Mouse (Mus musculus) forebrain, embryonic 15.5 days (tissue): ENCODE measurements around the gene AI597479. TPM values are rescaled to one million over a fixed set of nuclear protein-coding genes. Genes with fewer than 3 reads are reported as not detected.

ENCODE experiments used
- ATAC-seq: fragments of 200-750 bp; cut with Nextera tagmentation; replicated peaks from 2 replicates; pipeline ENCODE4 v1.8.0; 2017; ENCODE audit warnings: mild to moderate bottlenecking, moderate TSS enrichment, moderate library complexity
- H3K27ac ChIP-seq: fragments of 300-500 bp; sonication (generic); replicated peaks from 2 replicates; pipeline ENCODE4 v1.5.1; 2015; ENCODE audit warnings: mild to moderate bottlenecking, inconsistent platforms
- H3K27me3 ChIP-seq: fragments of 300-500 bp; sonication (generic); 2 replicates; pipeline ENCODE4 v1.6.1; 2015; ENCODE audit warnings: inconsistent platforms
- H3K36me3 ChIP-seq: fragments of 300-500 bp; sonication (generic); 2 replicates; pipeline ENCODE4 v1.6.1; 2015; ENCODE audit warnings: mild to moderate bottlenecking, inconsistent platforms
- H3K4me1 ChIP-seq: fragments of 300-500 bp; sonication (generic); 2 replicates; pipeline ENCODE4 v1.6.1; 2015; ENCODE audit warnings: inconsistent platforms
- H3K4me2 ChIP-seq: fragments of 300-500 bp; sonication (generic); replicated peaks from 2 replicates; pipeline ENCODE4 v1.6.1; 2015; ENCODE audit warnings: mild to moderate bottlenecking, inconsistent platforms
- H3K4me3 ChIP-seq: fragments of 300-500 bp; sonication (generic); 2 replicates; pipeline ENCODE4 v1.5.1; 2015; ENCODE audit warnings: mild to moderate bottlenecking, inconsistent platforms
- H3K9ac ChIP-seq: fragments of 300-500 bp; sonication (generic); replicated peaks from 2 replicates; pipeline ENCODE4 v1.6.1; 2015; ENCODE audit warnings: mild to moderate bottlenecking, inconsistent platforms
- H3K9me3 ChIP-seq: fragments of 300-500 bp; sonication (generic); 2 replicates; pipeline ENCODE4 v1.6.1; 2016; ENCODE audit warnings: inconsistent platforms
- WGBS: fragments of 180-500 bp; shearing (Covaris S2); methylation state at CpG from one replicate; pipeline ENCODE4 v1.1.7; 2015; ENCODE audit warnings: mixed read lengths; 5-methylcytosine and 5-hydroxymethylcytosine counted together
- polyA plus RNA-seq: library from polyadenylated mRNA; unstranded; fragments of >200 nt; fragmentation: Nextera tagmentation; extraction: Ambion mirVana; gene quantifications from 2 replicates; pipeline ENCODE4 v1.2.1, GENCODE M21; 2015

AI597479 gene
- polyA plus RNA-seq = 47.8 and 53.5 TPM in 2 replicates

DNA sequence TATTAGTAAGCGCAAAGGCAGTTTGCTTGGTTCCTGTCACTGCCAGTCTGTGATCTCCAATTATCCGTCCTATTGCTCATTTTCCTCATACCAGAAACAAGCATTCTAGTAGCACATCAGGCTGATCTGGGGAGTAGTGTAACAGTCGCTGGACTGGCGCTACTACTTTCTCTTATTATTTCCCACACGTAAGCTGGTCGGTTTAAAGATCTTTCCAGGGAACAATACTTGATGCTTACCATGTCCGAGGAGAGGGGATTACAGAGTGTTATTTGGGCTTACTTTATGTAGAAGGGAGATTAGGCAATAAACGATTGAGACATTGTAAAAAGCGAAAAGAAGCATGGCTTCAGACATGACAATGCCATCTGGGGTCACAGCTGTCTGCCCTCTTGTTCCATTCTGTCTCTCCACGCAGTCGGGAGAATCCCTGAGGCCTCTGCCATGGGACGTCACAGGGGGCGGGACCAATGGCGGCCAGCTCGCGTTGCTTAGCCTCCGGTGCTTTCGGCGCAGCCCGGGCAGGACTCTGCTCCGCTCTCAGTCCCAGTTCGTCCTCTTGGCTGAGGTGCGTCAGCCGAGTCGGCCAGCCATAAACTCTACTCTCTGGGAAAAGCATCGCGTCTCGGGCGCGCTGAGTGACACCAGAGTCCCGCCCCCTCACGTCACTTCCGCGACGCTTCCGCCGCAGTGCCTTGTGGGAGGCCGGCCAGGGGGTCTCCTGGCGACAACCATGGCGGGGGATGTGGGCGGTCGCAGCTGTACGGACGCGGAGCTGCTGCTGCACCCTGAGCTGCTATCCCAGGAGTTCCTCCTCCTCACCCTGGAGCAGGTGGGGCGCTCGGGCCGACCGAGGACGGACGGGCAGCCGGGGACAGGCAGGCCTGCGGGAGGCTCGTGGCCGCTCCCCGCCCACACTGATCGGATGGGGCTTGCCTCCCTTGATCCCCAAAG lies at the start of gene AI597479, which contains the start of gene Tgfbrap1:
AI597479 (plus strand) TSS at position 680 of the 954 bp plus-strand sequence.
Tgfbrap1 (minus strand) TSS at position 607 of the 954 bp plus-strand sequence.
- Histone ChIP-seq H3K9ac (peak within 1 kb of the TSS; percentile 90), H3K4me2 (peak within 1 kb of the TSS; percentile 73), H3K4me3 (peak within 1 kb of the TSS; percentile 64), H3K4me1 (peaks cover 31% of the 10 kb centered on the region), H3K27me3 (no peaks in the 10 kb centered on the region), H3K9me3 (no peaks in the 10 kb centered on the region), H3K27ac (peak within 1 kb of the TSS; percentile 98), H3K36me3 (peaks cover 15% of the 10 kb centered on the region)
- ATAC-seq = peak; percentile 96
- WGBS = under 1% methylated on average over 57 of the region's 57 CpGs

DNA sequence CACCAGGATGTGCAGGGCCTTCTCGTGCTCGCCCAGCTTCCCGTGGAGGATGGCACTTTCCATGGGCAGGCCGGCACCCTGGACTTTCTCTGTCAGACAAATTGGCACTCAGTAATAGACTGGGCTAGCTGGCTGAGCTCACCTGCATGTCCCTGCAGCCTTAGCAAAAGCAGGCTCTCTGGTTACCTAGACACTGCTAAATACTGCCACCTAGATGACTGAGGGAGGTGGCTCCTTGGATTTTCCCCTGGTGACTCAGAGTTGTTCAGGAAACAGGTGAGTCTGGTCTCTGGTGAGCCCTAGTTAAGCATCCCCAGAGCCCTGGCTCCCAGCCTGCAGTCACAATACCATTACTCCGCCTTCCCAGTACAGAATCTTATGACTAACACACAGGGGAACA lies 46.6 kb upstream of the AI597479 start:
- Histone ChIP-seq H3K27ac (no peak overlapping the region), H3K4me2 (no peak overlapping the region), H3K4me3 (no peak overlapping the region), H3K36me3 (peaks cover 57% of the 10 kb centered on the region), H3K4me1 (no peaks in the 10 kb centered on the region), H3K9ac (no peak overlapping the region), H3K9me3 (no peaks in the 10 kb centered on the region), H3K27me3 (no peaks in the 10 kb centered on the region)
- ATAC-seq = peak; percentile 46; the same call in 1 of the 2 replicates
- WGBS = 88% methylated on average over 5 of the region's 5 CpGs

DNA sequence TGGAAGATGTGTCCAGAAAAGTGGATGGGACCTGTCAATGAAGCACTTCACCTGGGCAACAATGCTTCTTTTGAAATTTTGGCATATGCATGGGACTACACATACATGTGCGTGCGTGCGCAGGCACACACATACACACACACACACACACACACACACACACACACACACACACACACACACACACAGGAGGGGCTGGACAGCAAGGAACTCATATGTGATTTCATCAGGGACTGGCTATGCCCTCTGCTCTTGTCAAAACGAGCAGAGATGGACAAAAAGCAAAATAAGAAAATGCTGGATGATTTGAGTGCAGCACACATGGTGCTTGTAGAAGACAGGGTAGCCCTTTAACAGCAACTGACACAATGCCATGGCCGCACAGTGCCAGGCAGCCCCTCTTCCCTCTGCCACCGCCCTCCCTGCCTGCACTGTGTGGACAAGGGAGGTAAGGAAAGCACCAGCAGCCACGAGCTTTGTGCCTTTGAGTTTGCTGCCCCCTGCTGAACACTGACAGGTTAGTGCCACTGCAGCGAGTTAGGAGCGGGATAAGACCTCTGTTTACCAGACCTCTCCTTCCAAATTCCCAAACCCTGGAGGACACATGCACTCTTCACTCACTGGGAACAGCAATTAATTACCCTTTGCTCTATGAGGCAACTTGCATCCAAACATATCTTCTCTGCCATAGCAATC lies 32.7 kb upstream of the AI597479 start:
- H3K9me3 ChIP-seq = no peaks in the 10 kb centered on the region
- no peak overlapping the region for H3K4me2 ChIP-seq
- H3K27me3 ChIP-seq = no peaks in the 10 kb centered on the region
- H3K27ac ChIP-seq = no peak overlapping the region
- H3K9ac ChIP-seq = no peak overlapping the region
- 44% methylated on average over 9 of the region's 9 CpGs for WGBS
- peaks cover 2% of the 10 kb centered on the region; the same call in 1 of the 2 replicates for H3K4me1 ChIP-seq
- no peak overlapping the region for H3K4me3 ChIP-seq
- ATAC-seq = peak; percentile 94
- peaks cover 44% of the 10 kb centered on the region; the same call in 1 of the 2 replicates for H3K36me3 ChIP-seq

DNA sequence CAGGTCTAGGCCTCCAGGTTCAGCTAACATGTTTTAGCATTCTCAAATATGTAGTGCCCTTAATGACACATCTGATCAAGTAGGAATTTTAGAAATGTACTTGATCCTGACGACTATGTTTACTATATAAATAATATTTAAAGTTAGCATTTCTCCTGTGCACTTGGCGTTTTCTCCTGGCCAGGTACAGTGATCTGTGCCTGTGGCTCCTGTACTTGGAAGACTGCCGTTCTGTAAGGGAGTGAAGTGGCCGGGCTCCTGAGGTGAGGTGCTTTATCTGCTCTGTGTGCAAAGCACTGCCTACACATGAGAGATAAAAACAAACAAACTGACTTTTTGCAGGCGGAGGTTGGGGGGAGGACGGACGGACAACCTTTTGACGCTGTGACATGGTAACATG lies 31.9 kb upstream of the AI597479 start:
- 95% methylated on average over 8 of the region's 8 CpGs for WGBS
- peaks cover 2% of the 10 kb centered on the region; the same call in 1 of the 2 replicates for H3K4me1 ChIP-seq
- no peak for ATAC-seq
- no peak overlapping the region for H3K4me3 ChIP-seq
- no peak overlapping the region for H3K9ac ChIP-seq
- H3K4me2 ChIP-seq = no peak overlapping the region
- H3K27ac ChIP-seq = no peak overlapping the region
- H3K36me3 ChIP-seq = peaks cover 39% of the 10 kb centered on the region; the same call in 1 of the 2 replicates
- no peaks in the 10 kb centered on the region for H3K27me3 ChIP-seq
- no peaks in the 10 kb centered on the region for H3K9me3 ChIP-seq

DNA sequence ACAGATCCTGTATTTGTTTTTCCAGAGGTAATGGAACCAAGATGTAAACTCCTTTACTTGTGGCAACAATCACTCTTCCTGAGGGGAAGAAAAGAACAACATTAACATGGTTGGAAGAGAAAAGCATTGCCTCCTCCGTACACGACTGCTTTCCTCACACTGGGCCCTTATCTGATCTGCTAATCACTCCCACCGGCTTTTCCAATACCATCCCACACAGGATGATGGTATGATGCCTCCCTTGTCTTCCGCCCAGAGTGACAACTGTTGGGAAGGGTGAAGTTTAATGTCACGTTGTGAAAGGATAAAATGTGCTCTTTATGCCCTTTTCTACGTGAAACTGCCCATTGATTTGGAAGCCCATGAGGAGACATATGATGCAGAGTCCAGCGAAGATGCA lies 31.0 kb upstream of the AI597479 start:
- Histone ChIP-seq H3K4me2 (no peak overlapping the region), H3K4me3 (no peak overlapping the region), H3K27ac (no peak overlapping the region), H3K36me3 (peaks cover 35% of the 10 kb centered on the region; the same call in 1 of the 2 replicates), H3K9me3 (no peaks in the 10 kb centered on the region), H3K4me1 (peaks cover 2% of the 10 kb centered on the region; the same call in 1 of the 2 replicates), H3K27me3 (no peaks in the 10 kb centered on the region), H3K9ac (no peak overlapping the region)
- 88% methylated on average over 7 of the region's 7 CpGs for WGBS
- ATAC-seq = no peak

DNA sequence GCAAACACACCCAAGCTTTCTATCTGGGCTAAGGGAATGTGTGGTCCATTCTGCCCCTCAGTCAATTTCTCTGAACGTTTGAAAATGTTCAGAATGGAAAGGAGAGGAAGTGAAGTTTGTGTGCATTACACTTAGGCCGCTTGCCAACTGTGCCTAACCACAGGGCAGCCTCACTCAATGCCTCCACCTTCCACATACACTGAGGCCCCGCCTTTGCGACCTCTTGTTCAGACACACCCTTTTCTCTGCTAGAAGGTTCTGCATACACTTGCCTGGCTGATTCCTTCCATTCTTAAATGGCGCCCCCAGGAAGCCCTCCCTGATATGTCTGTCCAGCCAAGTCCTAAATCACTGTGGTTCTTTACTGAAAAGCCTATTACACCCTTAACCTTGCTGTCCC lies 27.8 kb upstream of the AI597479 start:
- no peak overlapping the region for H3K9ac ChIP-seq
- H3K9me3 ChIP-seq = no peaks in the 10 kb centered on the region
- no peak overlapping the region for H3K4me3 ChIP-seq
- no peak overlapping the region for H3K27ac ChIP-seq
- WGBS = 87% methylated on average over 5 of the region's 5 CpGs
- ATAC-seq = no peak
- H3K27me3 ChIP-seq = no peaks in the 10 kb centered on the region
- H3K36me3 ChIP-seq = peaks cover 34% of the 10 kb centered on the region
- no peak overlapping the region for H3K4me2 ChIP-seq
- peaks cover 1% of the 10 kb centered on the region; the same call in 1 of the 2 replicates for H3K4me1 ChIP-seq

GRCm38 (mm10) chr1:43072028-43072427 lies 26.5 kb upstream of the AI597479 start:
- no peak overlapping the region for H3K27ac ChIP-seq
- H3K4me1 ChIP-seq = no peaks in the 10 kb centered on the region
- ATAC-seq = no peak; the same call in 1 of the 2 replicates
- no peaks in the 10 kb centered on the region for H3K9me3 ChIP-seq
- no peak overlapping the region for H3K4me3 ChIP-seq
- H3K36me3 ChIP-seq = peaks cover 27% of the 10 kb centered on the region
- H3K27me3 ChIP-seq = no peaks in the 10 kb centered on the region
- H3K4me2 ChIP-seq = no peak overlapping the region
- no peak overlapping the region for H3K9ac ChIP-seq
- 67% methylated on average over 8 of the region's 8 CpGs for WGBS

DNA sequence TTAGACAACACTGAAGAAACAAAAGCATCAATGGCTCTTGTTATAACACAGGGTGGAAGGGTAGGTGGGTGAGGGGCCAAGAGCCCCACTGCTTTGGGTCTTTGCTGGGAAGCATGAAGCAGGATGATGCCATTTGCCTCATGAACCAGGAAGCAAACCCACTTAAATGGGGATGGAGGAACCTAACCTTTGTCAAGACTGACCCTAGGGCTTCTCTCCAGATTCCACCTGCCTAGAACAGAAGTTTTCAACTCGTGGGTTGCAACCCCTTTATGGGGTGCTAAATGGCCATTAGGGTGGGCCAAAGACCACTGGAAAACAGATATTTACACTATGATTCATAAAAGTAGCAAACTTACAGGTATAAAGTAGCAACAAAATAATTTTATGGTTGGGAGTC lies 25.9 kb upstream of the AI597479 start:
- no peak for ATAC-seq
- no peak overlapping the region for H3K4me2 ChIP-seq
- H3K4me3 ChIP-seq = no peak overlapping the region
- H3K27me3 ChIP-seq = no peaks in the 10 kb centered on the region
- 82% methylated on average over 1 of the region's 1 CpGs for WGBS
- peaks cover 21% of the 10 kb centered on the region for H3K36me3 ChIP-seq
- H3K27ac ChIP-seq = no peak overlapping the region
- no peak overlapping the region for H3K9ac ChIP-seq
- H3K9me3 ChIP-seq = no peaks in the 10 kb centered on the region
- H3K4me1 ChIP-seq = no peaks in the 10 kb centered on the region

- Histone ChIP-seq H3K4me3 (no peak overlapping the region), H3K9ac (no peak overlapping the region), H3K4me1 (no peaks in the 10 kb centered on the region), H3K4me2 (no peak overlapping the region), H3K9me3 (no peaks in the 10 kb centered on the region), H3K27me3 (no peaks in the 10 kb centered on the region), H3K27ac (no peak overlapping the region), H3K36me3 (peaks cover 16% of the 10 kb centered on the region)
- ATAC-seq = no peak
- 89% methylated on average over 2 of the region's 2 CpGs for WGBS
Observed at GRCm38 (mm10) chr1:43074791-43075190, 23.7 kb upstream of the AI597479 start.

- Histone ChIP-seq H3K9me3 (no peaks in the 10 kb centered on the region), H3K36me3 (peaks cover 13% of the 10 kb centered on the region), H3K9ac (no peak overlapping the region), H3K4me2 (no peak overlapping the region), H3K4me1 (no peaks in the 10 kb centered on the region), H3K4me3 (no peak overlapping the region), H3K27me3 (no peaks in the 10 kb centered on the region), H3K27ac (no peak overlapping the region)
- 92% methylated on average over 2 of the region's 2 CpGs for WGBS
- no peak for ATAC-seq
Observed at GRCm38 (mm10) chr1:43078124-43078523, 20.4 kb upstream of the AI597479 start.

DNA sequence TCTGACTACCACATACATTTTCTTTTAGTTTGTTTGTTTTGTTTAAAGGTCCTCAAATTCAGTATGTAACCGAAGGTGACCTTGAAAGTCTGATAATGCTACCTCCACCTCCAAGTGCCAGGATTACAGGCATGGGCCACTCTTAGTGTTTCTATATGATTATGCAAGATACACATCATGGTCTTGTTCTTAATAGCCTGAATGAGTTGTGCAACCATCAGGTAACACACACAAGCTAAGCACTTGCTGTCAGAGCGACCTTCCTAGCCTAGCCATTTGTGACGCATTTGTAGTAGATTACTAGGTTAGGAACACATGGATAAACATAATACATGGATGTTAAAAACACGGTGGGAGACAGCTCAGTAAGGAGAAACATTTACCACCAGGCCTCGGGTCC lies 15.6 kb upstream of the AI597479 start:
- no peak overlapping the region for H3K27ac ChIP-seq
- H3K4me2 ChIP-seq = no peak overlapping the region
- H3K9ac ChIP-seq = no peak overlapping the region
- no peaks in the 10 kb centered on the region for H3K27me3 ChIP-seq
- no peaks in the 10 kb centered on the region for H3K9me3 ChIP-seq
- H3K4me3 ChIP-seq = no peak overlapping the region
- ATAC-seq = no peak
- H3K4me1 ChIP-seq = no peaks in the 10 kb centered on the region
- H3K36me3 ChIP-seq = no peaks in the 10 kb centered on the region
- WGBS = 89% methylated on average over 5 of the region's 5 CpGs

- H3K9ac ChIP-seq = no peak overlapping the region
- H3K27ac ChIP-seq = no peak overlapping the region
- 78% methylated on average over 1 of the region's 1 CpGs for WGBS
- H3K9me3 ChIP-seq = no peaks in the 10 kb centered on the region
- no peak overlapping the region for H3K4me3 ChIP-seq
- H3K4me1 ChIP-seq = peaks cover 28% of the 10 kb centered on the region
- H3K36me3 ChIP-seq = no peaks in the 10 kb centered on the region
- no peaks in the 10 kb centered on the region for H3K27me3 ChIP-seq
- ATAC-seq = no peak
- no peak overlapping the region for H3K4me2 ChIP-seq
Observed at GRCm38 (mm10) chr1:43090418-43090817, 8.1 kb upstream of the AI597479 start.
